Mouse (Mus musculus): ENCODE data around the gene Fam186b.
"Not testable (repeated sequence)": the region's sequence is repeated elsewhere in the genome, so short reads cannot be mapped to it uniquely, and the experiment has no call there.

The Fam186b gene

DNA sequence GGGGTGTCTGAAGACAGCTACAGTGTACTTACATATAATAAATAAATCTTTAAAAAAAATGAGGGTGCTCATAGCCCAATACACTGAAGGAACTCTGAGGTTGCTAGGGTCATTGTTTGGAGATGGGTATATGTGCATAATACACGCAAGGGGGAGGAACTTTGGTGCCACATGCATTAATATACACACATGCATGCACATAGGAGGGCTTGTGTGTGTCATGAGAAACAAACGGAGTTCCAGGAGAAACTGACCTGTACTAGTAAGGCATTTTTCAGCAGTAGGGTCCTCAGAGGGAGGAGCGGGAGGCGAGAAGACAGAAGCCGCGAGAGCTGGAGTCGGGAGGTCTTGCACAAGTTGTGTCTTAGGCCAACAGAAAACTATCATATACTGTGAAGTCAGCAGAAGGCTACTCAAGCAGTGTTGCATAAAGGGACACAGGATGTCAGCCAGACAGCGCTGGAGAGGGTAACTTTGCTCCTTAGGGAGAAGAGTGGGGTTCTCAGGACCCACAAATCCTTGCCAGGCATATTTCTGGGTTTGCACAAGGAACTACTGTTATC, 36.4 kb downstream of the Fam186b start:
- no peak for DNase-seq (ENCODE audit: low spot score)

DNA sequence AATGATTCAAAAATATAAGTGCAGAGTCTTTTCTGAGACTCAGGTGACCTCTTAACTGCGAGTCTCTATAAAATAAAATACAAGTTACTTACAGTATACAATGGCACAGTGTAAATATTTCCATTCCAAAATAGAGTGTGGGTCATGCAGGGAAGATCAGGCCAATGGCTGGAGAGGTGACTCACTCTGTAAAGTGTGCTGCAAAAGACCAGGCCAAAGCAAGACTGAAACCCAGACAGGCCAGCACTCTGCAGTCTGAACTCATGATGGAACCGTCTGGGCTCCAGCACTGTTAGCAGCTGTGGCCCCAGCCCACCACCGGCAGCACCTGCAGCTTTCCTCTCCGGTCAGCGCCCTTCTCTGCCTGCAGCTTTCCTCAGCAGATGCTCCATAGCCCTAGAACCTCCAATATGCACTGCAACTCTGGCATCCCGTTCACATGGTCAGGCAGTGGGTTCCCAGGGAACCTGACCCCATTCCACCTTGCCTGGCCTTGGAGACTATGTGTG, 40.4 kb downstream of the Fam186b start:
- DNase-seq (ENCODE audit: low spot score): no peak

DNA sequence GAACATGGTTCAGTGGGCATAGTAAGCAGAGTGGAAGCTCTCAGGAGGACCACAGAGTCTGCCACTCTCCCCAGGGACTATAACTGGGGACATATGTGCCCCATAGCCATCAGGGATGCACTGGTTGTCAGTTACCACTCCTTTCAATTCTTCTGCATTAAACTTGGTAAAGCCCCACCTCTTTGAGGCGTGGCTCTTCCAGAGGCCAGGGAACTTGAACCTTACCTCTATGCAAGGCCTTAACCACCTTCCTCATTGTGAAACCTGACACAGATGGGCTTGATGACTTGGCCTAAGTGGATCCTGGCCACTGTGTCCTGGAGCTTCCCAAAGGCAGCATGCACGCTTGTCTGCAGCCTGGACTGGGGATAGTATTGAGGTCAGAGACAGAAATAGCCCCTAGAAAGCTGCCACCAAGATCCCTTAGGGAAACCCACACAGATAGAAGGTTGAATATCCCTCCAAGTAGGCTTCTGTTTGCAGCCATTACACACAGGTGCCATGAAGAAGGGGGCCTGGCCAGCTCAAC, 41.1 kb downstream of the Fam186b start:
- DNase-seq (ENCODE audit: low spot score): no peak

DNA sequence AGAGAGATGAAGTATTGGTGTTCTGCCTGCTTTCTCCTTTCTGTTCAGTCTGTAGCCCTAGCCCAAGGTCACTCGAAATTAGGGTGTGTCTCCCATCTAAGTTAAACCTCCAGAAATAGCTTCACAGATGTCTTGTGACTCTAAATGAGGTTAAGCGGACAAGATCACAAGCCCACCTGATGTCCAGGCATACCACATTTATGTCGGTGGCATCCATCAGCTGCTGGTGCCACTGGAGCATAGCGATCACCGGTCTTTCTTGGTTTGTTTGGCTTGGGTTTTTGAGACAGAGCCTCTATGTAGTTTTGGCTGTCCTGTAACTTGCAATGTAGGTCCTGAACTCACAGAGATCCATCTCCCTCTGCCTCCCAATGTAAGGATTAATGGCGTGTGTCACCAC, 41.9 kb downstream of the Fam186b start:
- DNase-seq (ENCODE audit: low spot score): no peak

DNA sequence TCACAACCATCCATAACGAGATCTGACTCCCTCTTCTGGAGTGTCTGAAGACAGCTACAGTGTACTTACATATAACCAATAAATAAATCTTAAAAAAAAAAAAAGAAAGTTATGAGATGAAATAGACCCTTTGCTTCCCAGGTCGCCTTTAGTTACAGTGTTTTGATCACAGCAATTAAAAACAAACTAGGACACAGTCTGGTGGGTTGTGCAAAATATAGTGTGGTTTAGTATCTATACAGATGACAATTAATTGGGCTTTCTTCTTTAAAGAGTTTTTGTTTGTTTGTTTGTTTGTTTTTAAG, 42.6 kb downstream of the Fam186b start:
- DNase-seq (ENCODE audit: low spot score): not testable (repeated sequence)

DNA sequence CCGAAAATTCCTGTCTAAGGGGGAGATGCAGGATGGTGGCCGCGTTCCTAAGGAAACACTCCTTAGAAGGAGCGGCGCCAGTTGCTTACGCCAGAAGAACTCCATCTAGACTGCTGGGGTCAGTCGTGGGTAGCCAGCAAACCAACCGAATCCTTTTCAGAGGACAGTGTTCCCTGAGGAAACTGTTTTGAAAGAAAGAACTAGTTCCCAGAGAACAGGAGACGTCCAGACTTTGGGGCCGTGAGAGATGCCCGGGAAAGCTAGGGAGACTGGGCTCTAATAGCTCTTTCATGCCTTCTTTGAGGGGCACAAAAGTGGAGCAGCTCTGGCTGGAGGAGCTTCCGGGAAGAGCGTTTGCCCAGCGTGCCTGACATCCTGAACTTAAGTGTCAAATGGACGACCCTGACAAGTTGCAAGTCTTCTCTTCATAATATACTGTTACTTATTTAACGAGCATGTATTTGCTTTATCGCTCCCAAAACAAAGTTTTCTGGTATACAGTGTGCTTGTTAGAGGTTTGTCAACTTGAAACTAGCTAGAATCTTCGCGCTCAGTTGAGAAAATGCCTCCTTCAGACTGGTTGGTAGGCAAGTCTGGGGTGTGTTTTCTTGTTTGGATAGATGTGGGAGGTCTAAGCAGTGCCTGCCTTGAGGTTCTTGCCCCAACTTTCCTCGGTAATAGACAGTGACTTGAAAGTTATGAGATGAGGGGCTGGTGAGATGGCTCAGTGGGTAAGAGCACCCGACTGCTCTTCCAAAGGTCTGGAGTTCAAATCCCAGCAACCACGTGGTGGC, 43.1 kb downstream of the Fam186b start:
- peak; percentile 43 for DNase-seq (ENCODE audit: low spot score)

DNA sequence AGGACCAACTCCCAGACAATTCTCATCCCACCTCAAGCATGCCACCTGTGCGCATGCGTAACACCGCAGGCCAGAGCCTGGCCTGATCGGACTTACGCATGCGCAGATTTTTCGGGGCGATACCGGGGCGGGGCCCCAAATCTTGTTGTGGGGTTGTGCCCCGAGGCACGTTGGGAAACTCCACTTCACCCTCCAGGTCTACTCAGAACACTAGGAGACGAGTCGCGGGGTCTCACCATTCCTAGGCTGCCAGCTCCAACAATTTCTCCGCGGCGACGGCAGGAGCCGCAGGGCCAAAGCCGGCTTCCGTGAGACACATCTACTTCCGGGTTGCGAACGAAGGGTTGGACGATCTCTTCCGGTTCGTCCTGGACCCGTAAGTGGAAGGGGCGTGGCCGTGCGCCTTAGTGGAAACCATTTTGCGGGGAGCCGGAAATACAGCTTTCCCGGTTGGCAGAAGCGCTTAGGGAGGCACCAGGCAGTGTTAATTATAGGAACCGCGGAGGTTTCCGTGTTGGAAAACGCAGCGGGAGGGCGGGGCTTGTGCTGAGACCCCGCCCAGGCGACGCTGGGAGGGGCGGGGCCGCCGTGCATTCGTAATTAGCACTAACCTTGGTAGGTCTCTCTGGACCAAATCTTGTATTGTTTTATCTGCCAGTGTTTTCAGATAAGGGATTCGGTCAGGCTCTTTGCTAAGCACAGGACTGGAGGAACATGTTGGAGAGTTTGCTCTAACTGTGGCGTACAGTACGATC, 43.9 kb downstream of the Fam186b start, which contains the start of gene Mcrs1:
Gene Mcrs1, minus strand, starts transcription at position 336 of the 755 bp plus-strand sequence.
- DNase-seq (ENCODE audit: low spot score): peak; percentile 100

DNA sequence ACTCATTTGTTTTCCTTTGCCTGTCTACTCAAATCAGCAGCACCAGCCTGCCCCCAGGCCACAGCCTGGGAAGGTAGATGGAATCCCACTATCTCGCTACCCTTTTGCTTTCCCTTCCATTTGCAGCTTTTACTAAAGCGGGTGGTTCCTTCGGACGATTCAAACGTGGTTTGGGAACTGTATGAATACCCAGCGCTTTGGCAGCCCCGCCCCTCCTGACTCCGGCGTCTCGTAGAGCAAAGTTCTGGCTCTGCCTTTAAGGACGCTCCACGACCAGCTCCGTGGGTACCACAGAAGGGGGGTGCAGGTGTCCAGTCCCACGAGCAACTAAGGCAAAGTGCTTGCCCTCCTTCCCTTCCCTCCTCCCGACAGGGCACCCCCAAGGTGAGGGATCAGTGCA, 44.6 kb downstream of the Fam186b start:
- not testable (repeated sequence) for DNase-seq (ENCODE audit: low spot score)

DNA sequence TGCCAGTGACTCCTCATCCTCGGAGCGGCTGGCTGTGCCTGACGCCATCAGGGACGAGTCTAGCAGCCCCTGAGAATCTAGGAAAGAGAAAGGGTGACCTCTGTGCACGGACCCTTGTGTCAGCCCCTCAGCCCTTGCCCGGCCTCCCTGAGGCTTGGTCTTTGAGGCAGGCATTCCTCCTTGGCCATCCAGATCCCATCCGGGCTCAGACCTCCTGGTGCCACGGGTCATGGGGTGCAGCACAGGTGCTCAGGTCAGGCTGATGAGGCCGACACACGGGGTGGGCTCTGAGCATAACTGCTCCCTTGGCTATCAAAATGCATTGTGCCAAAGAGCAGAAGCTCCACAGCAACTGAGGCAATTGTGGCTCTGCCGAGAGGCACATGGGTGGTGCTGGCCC, 45.8 kb downstream of the Fam186b start:
- no peak for DNase-seq (ENCODE audit: low spot score)

DNA sequence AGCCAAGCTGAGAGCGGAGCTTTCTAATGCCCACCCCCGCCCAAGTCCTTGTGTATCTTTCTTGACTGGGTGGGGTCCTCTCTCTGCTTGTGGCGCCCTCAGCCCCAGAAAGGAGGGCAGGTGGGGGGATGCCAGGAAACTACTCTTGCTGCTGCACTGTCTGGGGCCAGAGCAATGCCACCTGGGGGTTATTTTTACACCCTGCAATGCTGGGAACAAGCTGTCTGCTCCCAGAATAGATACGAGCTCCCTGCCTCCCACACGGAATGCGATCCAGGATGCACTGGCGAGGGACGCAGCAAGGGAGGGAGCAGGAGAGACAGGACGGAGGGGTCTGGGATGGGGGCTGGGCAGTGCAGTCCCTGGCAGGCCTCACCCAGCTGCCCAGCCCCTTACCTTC, 46.7 kb downstream of the Fam186b start:
- DNase-seq (ENCODE audit: low spot score): no peak

DNA sequence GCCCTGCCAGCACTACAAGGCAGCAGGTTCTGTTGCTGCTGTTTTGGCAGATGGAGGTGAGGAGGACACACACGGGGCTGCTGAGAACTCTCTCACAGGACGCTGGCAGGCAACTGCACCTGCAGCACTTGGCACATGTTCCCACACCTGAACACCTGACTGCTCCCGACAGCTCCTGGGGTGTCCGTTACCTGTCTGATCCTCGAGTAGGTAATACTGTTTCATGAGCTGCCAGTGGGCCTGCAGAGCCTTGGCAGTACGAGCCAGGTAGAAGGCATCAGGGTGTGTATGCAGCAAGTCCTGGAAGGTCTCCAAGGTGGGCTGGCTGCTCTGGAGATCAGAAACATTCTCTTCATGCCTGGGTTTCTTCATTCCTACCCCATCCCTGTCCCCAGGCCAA, 49.0 kb downstream of the Fam186b start:
- DNase-seq (ENCODE audit: low spot score): not testable (repeated sequence)

DNA sequence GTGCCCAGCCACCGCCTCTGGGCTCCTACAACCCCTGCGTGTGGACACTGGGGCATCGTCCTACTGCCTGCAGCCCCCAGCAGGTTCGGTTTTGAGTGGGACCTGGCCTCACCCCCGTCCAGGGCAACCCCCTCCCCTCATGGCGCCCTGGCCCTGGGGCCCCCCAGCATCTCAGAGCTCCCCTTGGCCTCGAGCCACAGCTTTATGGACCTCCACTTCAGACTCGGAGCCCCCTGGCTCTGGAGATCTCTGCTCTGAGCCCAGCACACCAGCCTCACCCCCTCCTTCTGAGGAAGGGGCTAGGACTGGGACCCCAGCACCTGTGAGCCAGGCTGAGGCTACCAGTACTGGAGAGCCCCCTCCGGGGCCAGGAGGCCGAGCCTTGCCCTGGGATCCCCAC, 53.6 kb downstream of the Fam186b start:
- DNase-seq (ENCODE audit: low spot score): no peak

DNA sequence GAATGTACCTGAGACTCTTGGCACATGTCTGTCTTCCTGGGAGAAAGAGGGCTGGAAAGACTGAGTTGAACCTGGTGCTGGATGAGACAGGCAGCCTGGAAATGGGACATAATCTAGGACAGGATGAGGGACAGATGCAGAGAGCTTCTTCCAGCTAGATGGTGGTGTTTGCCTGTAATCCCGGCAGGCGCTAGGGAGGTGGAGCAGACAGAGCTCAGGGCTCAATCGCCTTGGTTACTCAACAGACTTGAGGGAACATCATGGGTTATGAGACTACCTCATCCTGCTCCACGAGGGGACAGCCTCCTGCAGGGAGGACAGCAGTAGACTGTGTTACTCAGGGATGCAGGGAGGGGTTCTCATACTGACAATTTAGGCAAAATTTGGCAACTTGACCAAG, 54.4 kb downstream of the Fam186b start:
- no peak for DNase-seq (ENCODE audit: low spot score)

DNA sequence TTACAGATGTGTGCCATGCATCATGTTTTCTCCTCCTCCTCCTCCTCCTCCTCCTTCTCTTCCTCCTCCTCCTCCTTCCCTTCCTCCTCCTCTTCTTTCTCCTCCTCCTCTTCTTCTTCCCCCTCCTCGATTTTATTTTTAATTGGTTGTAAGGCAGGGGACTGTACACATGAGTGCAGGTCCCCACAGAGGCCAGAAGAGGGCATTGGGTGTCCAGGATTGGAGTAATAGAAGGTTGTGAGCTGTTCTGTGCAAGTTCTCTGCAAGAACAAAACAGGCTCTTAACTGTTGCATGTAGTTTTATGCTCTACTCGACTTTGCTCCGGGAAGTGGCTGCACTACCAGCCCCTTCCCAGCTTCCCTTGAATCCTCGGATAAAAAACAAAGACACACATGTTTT, 55.6 kb downstream of the Fam186b start:
- DNase-seq (ENCODE audit: low spot score): no peak

DNA sequence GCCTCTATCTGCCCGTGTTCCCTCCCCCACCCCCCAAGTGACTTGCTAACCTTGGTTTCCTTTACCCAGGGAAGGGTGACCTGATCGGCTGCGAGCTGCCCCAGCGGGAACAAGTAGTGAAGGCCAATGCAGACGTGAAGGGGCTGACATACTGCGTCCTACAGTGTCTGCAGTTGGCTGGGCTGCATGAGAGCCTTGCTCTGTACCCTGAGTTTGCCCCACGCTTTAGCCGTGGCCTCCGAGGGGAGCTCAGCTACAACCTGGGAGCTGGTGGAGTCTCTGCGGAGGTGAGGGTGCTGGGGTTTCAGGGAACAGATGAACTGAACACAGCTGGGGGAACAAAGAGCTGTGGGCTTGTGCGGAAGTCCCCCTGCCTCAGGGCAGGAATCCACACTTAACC, 57.7 kb downstream of the Fam186b start:
- DNase-seq (ENCODE audit: low spot score): no peak

DNA sequence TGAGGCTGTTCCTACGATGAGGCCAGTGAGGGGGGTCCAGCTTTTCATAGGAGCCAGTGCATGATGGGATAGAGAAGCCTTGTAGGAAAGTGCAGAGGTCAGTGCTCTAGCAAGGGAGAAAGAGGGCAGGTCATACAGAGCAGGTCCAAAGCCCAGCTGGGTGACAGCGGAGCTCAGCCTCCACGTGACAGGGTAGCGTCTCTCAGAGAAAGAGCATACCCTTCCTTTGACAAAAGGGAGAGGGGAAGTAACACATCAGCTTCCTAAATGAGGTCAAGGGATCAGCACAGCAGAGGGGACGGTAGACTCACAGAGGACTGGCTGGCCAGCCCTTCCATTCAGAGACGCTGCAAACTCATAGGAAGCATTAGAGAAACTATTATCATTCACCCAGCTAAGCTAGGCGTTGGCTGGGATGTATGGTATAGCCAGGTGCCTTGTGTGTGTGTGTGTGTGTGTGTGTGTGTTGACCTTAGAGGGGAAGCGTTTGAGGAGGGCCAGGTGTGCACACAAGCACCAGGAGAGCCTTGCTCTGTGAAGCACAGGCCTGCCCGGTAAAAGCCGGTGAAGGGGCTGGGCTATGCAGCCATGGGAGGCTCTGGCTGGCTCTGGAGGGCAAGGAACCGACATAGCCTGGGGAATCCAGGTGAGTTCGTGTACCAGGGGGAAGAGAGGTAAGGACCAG, 61.2 kb downstream of the Fam186b start:
- no peak for DNase-seq (ENCODE audit: low spot score)

DNA sequence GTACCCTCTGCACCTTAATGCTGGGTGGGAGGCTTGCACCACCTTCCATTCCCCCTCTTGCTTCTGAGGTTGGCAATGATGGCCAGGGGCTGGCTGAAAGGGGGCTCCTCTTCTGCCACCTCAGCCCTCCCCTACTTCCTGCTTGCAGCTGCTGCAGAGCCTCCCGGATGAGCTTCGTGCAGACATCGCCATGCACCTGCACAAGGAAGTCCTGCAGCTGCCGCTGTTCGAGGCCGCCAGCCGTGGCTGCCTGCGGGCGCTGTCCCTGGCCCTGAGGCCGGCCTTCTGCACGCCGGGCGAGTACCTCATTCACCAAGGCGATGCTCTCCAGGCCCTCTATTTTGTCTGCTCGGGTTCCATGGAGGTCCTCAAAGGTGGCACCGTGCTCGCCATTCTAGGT, 62.0 kb downstream of the Fam186b start:
- DNase-seq (ENCODE audit: low spot score): no peak

DNA sequence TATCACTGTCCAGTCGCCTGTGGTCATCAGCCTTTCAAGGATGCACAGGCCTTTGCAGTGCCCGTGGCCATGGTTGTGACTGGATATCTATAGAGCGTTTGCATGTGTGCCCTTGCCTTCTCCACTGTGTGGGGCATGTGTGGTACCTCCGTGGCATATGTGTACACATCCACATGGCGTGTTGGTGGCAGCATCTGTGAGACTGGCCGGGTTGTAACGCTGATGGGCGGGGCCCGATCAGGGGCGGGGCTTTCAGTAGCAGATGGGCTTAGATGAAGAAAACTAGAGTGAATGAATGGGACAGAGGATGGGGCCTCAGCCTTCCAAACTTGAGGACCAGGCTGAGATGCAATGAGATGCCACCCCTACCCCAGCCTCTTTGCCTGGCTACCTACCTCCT, 63.7 kb downstream of the Fam186b start:
- DNase-seq (ENCODE audit: low spot score): no peak

DNA sequence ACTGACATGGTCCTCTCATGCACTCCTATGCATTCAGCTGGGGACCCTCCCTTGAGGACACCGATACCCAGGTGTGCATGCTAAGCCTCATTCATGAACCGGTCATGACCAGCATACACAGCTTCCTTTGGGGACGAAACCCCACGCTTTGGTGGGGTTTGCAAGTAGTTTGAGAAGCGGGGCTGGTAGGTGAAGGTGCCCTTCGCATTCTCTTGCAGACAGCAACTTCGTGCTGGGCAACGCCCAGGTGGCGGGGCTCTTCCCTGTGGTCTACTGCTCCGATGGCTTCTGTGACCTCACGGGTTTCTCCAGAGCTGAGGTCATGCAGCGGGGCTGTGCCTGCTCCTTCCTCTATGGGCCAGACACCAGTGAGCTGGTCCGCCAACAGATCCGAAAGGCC, 69.6 kb downstream of the Fam186b start:
- DNase-seq (ENCODE audit: low spot score): no peak

DNA sequence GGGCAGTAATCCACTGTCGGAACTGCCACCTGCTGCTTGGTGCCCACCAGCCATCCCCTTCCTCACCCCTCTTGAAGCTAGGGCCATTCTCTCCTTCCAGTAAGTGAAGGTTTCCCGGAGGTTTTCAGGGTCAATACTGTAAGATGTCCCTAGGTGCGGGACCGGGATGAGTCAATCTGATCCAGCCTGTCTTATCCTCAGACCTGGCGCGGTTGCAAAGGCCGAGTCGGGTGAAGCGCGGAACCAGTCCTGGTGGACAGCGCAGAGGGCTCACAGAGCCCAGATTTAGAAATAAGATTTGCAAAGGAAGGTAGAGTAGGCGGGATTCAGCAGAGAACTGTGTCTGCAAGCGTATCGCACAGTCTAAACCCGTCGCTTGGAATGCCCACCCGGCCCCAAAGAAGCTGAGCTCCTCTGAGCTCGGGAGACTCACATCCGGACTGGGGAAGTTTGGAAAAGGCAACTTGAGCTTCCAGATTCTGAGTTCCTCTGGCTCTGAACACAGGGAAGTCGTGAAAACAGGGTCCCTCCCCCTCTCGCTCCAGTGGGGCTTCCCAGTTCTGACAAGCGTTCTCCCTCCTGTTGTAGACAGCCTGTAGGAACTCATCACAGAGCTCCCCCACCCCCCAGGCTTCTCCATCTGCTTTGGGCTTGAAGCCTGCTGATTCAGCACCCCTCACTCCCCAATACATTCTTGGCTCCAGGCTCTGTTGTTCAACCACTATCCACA, 70.4 kb downstream of the Fam186b start:
- DNase-seq (ENCODE audit: low spot score): peak; percentile 40

DNA sequence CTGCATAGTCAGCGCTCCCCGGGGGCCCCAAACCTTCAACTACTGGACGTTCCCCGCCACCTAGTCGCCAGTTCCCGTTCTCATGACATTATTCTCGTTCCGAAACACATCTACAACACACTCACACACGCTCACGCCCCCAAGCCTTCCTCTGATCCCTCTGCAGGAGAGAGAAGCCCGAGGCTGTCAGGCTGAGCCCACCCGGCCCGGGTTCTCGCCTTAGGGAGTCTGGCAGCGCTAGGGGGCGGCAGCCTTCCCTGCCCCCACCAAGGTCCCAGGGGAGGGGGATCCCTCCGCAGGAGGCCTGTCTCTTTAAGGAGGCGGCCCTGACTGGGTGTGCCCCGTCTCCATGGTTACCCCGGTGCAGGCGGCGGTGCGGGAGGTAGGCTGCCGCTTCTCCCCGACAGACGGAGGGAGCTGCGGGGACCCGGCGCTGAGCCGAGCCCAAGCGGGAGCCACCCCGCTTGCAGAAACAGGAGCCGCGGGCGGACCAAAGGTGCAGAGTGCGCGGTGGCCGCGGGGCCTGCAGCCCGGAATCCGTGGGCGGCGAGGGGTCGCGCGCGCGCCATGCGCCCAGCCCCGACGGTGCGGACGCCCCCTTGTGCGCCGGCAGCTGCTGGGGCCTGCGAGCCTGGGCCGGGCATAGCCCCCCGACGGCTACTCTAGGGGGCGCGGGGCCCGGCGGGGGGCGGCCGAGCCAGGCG, 71.3 kb downstream of the Fam186b start, which contains the start of gene Kcnh3:
Gene Kcnh3, plus strand, starts transcription at position 654 of the 704 bp plus-strand sequence.
- peak; percentile 53 for DNase-seq (ENCODE audit: low spot score)

All from embryo, embryonic 10.5 days (tissue).